Mouse (Mus musculus) myocyte (in vitro differentiated cells): Measurements from ENCODE around the gene Pbx1. TPM values are rescaled to one million over a fixed set of nuclear protein-coding genes. Genes with fewer than 3 reads are reported as not detected.

ENCODE experiments used
- H3K27me3 ChIP-seq: one replicate; pipeline ENCODE4 v1.6.1; 2011; ENCODE audit not compliant: control insufficient read depth, insufficient read depth, insufficient read length
- H3K36me3 ChIP-seq: one replicate; pipeline ENCODE4 v1.6.1; 2011; ENCODE audit not compliant: control insufficient read depth, insufficient read depth
- H3K4me2 ChIP-seq: one replicate; pipeline ENCODE4 v1.6.1; 2011; ENCODE audit warnings: low read depth, control low read depth
- H3K4me3 ChIP-seq: one replicate; pipeline ENCODE4 v1.5.1; 2011; ENCODE audit warnings: mild to moderate bottlenecking, control low read depth, moderate library complexity
- H3K79me2 ChIP-seq: one replicate; pipeline ENCODE4 v1.6.1; 2011; ENCODE audit not compliant: control insufficient read depth, insufficient read depth
- H3ac ChIP-seq: one replicate; pipeline ENCODE4 v1.6.1; 2011; ENCODE audit not compliant: control insufficient read depth, insufficient read length
- CEBPB ChIP-seq: IDR thresholded peaks from 2 replicates; pipeline ENCODE4 v1.6.1; 2011; ENCODE audit warnings: mild to moderate bottlenecking, moderate library complexity; ENCODE audit not compliant: poor library complexity, insufficient read depth, severe bottlenecking
- E2F4 ChIP-seq: IDR thresholded peaks from one replicate; pipeline ENCODE4 v1.6.1; 2011; ENCODE audit warnings: mild to moderate bottlenecking, control low read depth, moderate library complexity; ENCODE audit not compliant: insufficient read depth
- MAX ChIP-seq: IDR thresholded peaks from one replicate; pipeline ENCODE4 v1.6.1; 2011; ENCODE audit warnings: low read depth, mild to moderate bottlenecking, control low read depth
- MYOD1 ChIP-seq, 3 experiments: IDR thresholded peaks; one replicate each; pipeline ENCODE4 v1.6.1; 2011; ENCODE audit warnings: control low read depth in 2 of 3, low read depth in 2 of 3, mild to moderate bottlenecking in 2 of 3, moderate library complexity in 1 of 3; ENCODE audit not compliant: insufficient read length in 2 of 3, control insufficient read depth in 1 of 3
- MYOG ChIP-seq, 3 experiments: IDR thresholded peaks; one replicate each; pipeline ENCODE4 v1.6.1; 2011; ENCODE audit warnings: control low read depth in 2 of 3, low read depth in 2 of 3, mild to moderate bottlenecking in 2 of 3; ENCODE audit not compliant: insufficient read length in 2 of 3, control insufficient read depth in 1 of 3, insufficient read depth in 1 of 3
- POLR2A ChIP-seq: IDR thresholded peaks from one replicate; pipeline ENCODE4 v1.6.1; 2011; ENCODE audit warnings: low read depth, mild to moderate bottlenecking, control low read depth, moderate library complexity; ENCODE audit not compliant: insufficient read length
- POLR2AphosphoS2 ChIP-seq: IDR thresholded peaks from one replicate; pipeline ENCODE4 v1.6.1; 2011; ENCODE audit warnings: low read depth, control low read depth; ENCODE audit not compliant: insufficient read length
- REST ChIP-seq: IDR thresholded peaks from one replicate; pipeline ENCODE4 v1.6.1; 2011; ENCODE audit warnings: mild to moderate bottlenecking, control low read depth, moderate library complexity; ENCODE audit not compliant: insufficient read depth, insufficient read length
- SRF ChIP-seq: IDR thresholded peaks from one replicate; pipeline ENCODE4 v1.6.1; 2011; ENCODE audit warnings: low read depth; ENCODE audit not compliant: control insufficient read depth, insufficient read length
- TCF12 ChIP-seq: IDR thresholded peaks from one replicate; pipeline ENCODE4 v1.6.1; 2011; ENCODE audit warnings: mild to moderate bottlenecking, control low read depth; ENCODE audit not compliant: poor library complexity, insufficient read depth, severe bottlenecking
- TCF3 ChIP-seq: IDR thresholded peaks from one replicate; pipeline ENCODE4 v1.6.1; 2011; ENCODE audit warnings: low read depth, control low read depth; ENCODE audit not compliant: insufficient read length
- USF1 ChIP-seq: IDR thresholded peaks from one replicate; pipeline ENCODE4 v1.6.1; 2011; ENCODE audit warnings: low read depth, mild to moderate bottlenecking, control low read depth, moderate library complexity
- polyA plus RNA-seq: library from polyadenylated mRNA; unstranded; fragments of >200 nt; fragmentation: generic; extraction: Trizol; gene quantifications from one replicate; pipeline ENCODE4 v1.2.1, GENCODE M21; 2012; ENCODE audit warnings: missing spikeins

Gene Pbx1
- polyA plus RNA-seq, 1 experiment = 11.4 TPM

GRCm38 (mm10) chr1:168118077-168118476 is 314.0 kb downstream of the Pbx1 start:
- Histone ChIP-seq H3K27me3 (no peaks in the 10 kb centered on the region), H3K36me3 (no peaks in the 10 kb centered on the region), H3ac (no peak overlapping the region), H3K4me3 (no peak overlapping the region), H3K4me2 (no peak overlapping the region), H3K79me2 (no peaks in the 10 kb centered on the region)
- TF ChIP-seq USF1 = no peak
- no peak for TF ChIP-seq TCF3
- TF ChIP-seq MAX = no peak
- TF ChIP-seq MYOD1 (IDR thresholded peaks at IDR 0.05; ENCODE audit: control insufficient read depth in 1 of 3, insufficient read length in 2 of 3, low read depth in 2 of 3) = no peak
- no peak for TF ChIP-seq SRF
- TF ChIP-seq REST = no peak

GRCm38 (mm10) chr1:168117367-168117766 is 314.7 kb downstream of the Pbx1 start:
- TF ChIP-seq TCF12 (no peak), TCF3 (no peak), REST (no peak), USF1 (no peak), POLR2A (no peak), POLR2AphosphoS2 (no peak), SRF (no peak), MYOD1 (IDR thresholded peaks at IDR 0.05; ENCODE audit: control insufficient read depth in 1 of 3, insufficient read length in 2 of 3, low read depth in 2 of 3) (no peak), CEBPB (no peak)

GRCm38 (mm10) chr1:168109797-168110196 is 322.3 kb downstream of the Pbx1 start:
- no peaks in the 10 kb centered on the region for H3K27me3 ChIP-seq
- TF ChIP-seq MYOG (IDR thresholded peaks at IDR 0.05; ENCODE audit: control insufficient read depth in 1 of 3, insufficient read depth in 1 of 3, insufficient read length in 2 of 3, low read depth in 2 of 3) = no peak
- TF ChIP-seq REST = no peak
- no peaks in the 10 kb centered on the region for H3K36me3 ChIP-seq
- no peak overlapping the region for H3K4me3 ChIP-seq
- H3ac ChIP-seq = no peak overlapping the region
- no peaks in the 10 kb centered on the region for H3K79me2 ChIP-seq
- H3K4me2 ChIP-seq = no peak overlapping the region

More at GRCm38 (mm10) chr1:168117367-168117766, 314.7 kb downstream of the Pbx1 start:
- Histone ChIP-seq H3K36me3 (no peaks in the 10 kb centered on the region), H3K4me3 (no peak overlapping the region), H3K79me2 (no peaks in the 10 kb centered on the region), H3ac (no peak overlapping the region), H3K27me3 (no peaks in the 10 kb centered on the region), H3K4me2 (no peak overlapping the region)

GRCm38 (mm10) chr1:168103821-168104220 is 328.2 kb downstream of the Pbx1 start:
- H3ac ChIP-seq = no peak overlapping the region
- H3K4me2 ChIP-seq = no peak overlapping the region
- H3K4me3 ChIP-seq = no peak overlapping the region
- H3K27me3 ChIP-seq = no peaks in the 10 kb centered on the region
- TF ChIP-seq E2F4 (no peak), MYOD1 (IDR thresholded peaks at IDR 0.05; ENCODE audit: control insufficient read depth in 1 of 3, insufficient read length in 2 of 3, low read depth in 2 of 3) (no peak), POLR2A (no peak)
- H3K79me2 ChIP-seq = no peaks in the 10 kb centered on the region
- H3K36me3 ChIP-seq = no peaks in the 10 kb centered on the region

- Histone ChIP-seq H3K4me3 (no peak overlapping the region), H3ac (no peak overlapping the region), H3K79me2 (no peaks in the 10 kb centered on the region), H3K27me3 (no peaks in the 10 kb centered on the region), H3K4me2 (no peak overlapping the region), H3K36me3 (no peaks in the 10 kb centered on the region)
- no peak for TF ChIP-seq TCF3
- no peak for TF ChIP-seq REST
- TF ChIP-seq POLR2AphosphoS2 = no peak
- TF ChIP-seq CEBPB = no peak
- TF ChIP-seq MAX = no peak
- TF ChIP-seq MYOD1 (IDR thresholded peaks at IDR 0.05; ENCODE audit: control insufficient read depth in 1 of 3, insufficient read length in 2 of 3, low read depth in 2 of 3) = no peak
- no peak for TF ChIP-seq TCF12
- TF ChIP-seq SRF = no peak
- no peak for TF ChIP-seq E2F4
- TF ChIP-seq POLR2A = no peak
- TF ChIP-seq MYOG (IDR thresholded peaks at IDR 0.05; ENCODE audit: control insufficient read depth in 1 of 3, insufficient read depth in 1 of 3, insufficient read length in 2 of 3, low read depth in 2 of 3) = no peak
- TF ChIP-seq USF1 = no peak
Observed at GRCm38 (mm10) chr1:168101514-168101913, 330.6 kb downstream of the Pbx1 start.

GRCm38 (mm10) chr1:168098806-168099205 is 333.3 kb downstream of the Pbx1 start:
- no peaks in the 10 kb centered on the region for H3K36me3 ChIP-seq
- no peaks in the 10 kb centered on the region for H3K27me3 ChIP-seq
- no peak for TF ChIP-seq MYOD1 (IDR thresholded peaks at IDR 0.05; ENCODE audit: control insufficient read depth in 1 of 3, insufficient read length in 2 of 3, low read depth in 2 of 3)
- TF ChIP-seq TCF3 = no peak
- TF ChIP-seq E2F4 = no peak
- no peak overlapping the region for H3ac ChIP-seq
- H3K79me2 ChIP-seq = no peaks in the 10 kb centered on the region
- H3K4me3 ChIP-seq = no peak overlapping the region
- H3K4me2 ChIP-seq = no peak overlapping the region
